Mouse (Mus musculus) forebrain, postnatal 0 days (tissue): Measurements from ENCODE around the gene Gm20661. TPM values are rescaled to one million over a fixed set of nuclear protein-coding genes. Genes with fewer than 3 reads are reported as not detected.
A peak's percentile ranks its signal among the peaks of the same experiment; 100 is the strongest.

ENCODE experiments used
- ATAC-seq: fragments of 200-750 bp; cut with Nextera tagmentation; 2 replicates; pipeline ENCODE4 v1.8.0; 2017; ENCODE audit warnings: mild to moderate bottlenecking, moderate library complexity
- DNase-seq: peaks from one replicate; pipeline ENCODE4 v3.0.0-alpha.2; 2015
- H3K27ac ChIP-seq: fragments of 300-500 bp; sonication (generic); 2 replicates; pipeline ENCODE4 v1.5.1; 2014; ENCODE audit warnings: low read depth, mild to moderate bottlenecking, antibody characterized with exemption, low read length, moderate library complexity, mixed read lengths
- H3K27me3 ChIP-seq: fragments of 300-500 bp; sonication (generic); 2 replicates; pipeline ENCODE4 v1.6.1; 2014; ENCODE audit warnings: mild to moderate bottlenecking, low read length, mixed read lengths; ENCODE audit not compliant: insufficient read depth
- H3K36me3 ChIP-seq: fragments of 300-500 bp; sonication (generic); 2 replicates; pipeline ENCODE4 v1.6.1; 2014; ENCODE audit warnings: mild to moderate bottlenecking, moderate library complexity; ENCODE audit not compliant: insufficient read depth
- H3K4me1 ChIP-seq: fragments of 300-500 bp; sonication (generic); 2 replicates; pipeline ENCODE4 v1.6.1; 2014; ENCODE audit warnings: antibody characterized with exemption; ENCODE audit not compliant: insufficient read depth
- H3K4me2 ChIP-seq: fragments of 300-500 bp; sonication (generic); 2 replicates; pipeline ENCODE4 v1.6.1; 2014; ENCODE audit warnings: low read depth, mild to moderate bottlenecking, moderate library complexity
- H3K4me3 ChIP-seq: fragments of 300-500 bp; sonication (generic); 2 replicates; pipeline ENCODE4 v1.5.1; 2014; ENCODE audit warnings: low read depth, low read length, mixed read lengths
- H3K9ac ChIP-seq: fragments of 300-500 bp; sonication (generic); 2 replicates; pipeline ENCODE4 v1.6.1; 2014; ENCODE audit warnings: mild to moderate bottlenecking
- H3K9me3 ChIP-seq: fragments of 300-500 bp; sonication (generic); 2 replicates; pipeline ENCODE4 v1.6.1; 2016; ENCODE audit warnings: low read length
- CTCF ChIP-seq: sonication (generic); IDR thresholded peaks from 2 replicates; pipeline ENCODE4 v1.5.1; 2016; ENCODE audit warnings: antibody characterized with exemption, control low read depth, low read depth
- WGBS: fragments of 180-500 bp; shearing (Covaris S2); extraction: QIAGEN DNeasy Blood & Tissue Kit; methylation state at CpG from one replicate; pipeline ENCODE4 v1.1.7; 2014; 5-methylcytosine and 5-hydroxymethylcytosine counted together
- polyA plus RNA-seq: library from polyadenylated mRNA; unstranded; fragments of >200 nt; fragmentation: Nextera tagmentation; extraction: Ambion mirVana; gene quantifications from 2 replicates; pipeline ENCODE4 v1.2.1, GENCODE M21; 2015
- total RNA-seq: library from RNA; depleted of rRNA; stranded (reverse); fragments of >200 nt; gene quantifications from 2 replicates; pipeline ENCODE4 v1.2.3, GENCODE M21; 2014

Gm20661 gene
- total and polyA plus RNA-seq, 2 experiments from 2014 or later: 0.12 TPM; not detected in 1

DNA sequence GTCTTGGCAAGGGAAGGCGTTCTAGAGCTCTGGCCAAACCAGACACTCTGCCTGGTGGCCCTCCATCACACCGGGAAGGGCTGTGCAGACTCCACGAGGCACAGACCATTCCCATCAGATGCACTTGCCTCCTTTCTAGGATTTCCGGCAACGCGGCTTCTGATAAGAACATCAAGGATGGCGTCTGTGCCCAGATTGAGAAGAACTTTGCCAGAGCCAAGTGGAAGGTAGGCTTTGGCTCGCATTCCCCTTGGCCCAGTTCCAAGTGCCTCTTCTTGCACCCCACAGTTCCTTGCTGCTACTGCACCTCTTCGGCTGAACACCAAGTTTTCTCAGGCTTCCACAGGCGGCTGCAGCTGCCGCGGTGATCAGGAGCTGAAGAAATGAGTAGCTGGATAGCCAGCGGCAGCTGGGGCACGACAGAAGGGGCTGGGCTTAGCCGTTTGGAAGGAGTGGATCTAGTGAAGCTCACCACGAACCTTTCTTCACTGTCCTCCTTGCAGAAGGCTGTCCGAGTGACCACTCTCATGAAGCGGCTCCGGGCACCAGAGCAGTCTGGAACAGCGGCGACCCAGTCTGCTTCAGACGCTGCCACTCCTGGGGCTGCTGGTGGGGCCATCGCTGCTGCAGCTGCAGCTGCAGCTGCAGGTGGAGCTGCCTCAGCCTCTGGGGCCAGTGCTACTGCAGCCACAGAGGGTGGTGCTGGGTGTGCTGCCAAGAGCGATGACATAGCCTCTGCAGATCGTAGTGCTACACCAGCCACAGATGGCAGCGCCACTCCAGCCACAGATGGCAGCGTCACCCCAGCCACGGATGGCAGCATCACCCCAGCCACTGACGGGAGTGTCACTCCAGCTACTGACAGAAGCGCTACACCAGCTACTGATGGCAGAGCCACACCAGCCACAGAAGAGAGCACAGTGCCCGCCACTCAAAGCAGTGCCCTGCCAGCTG is 35.3 kb upstream of the Gm20661 start:
- ATAC-seq: no peak
- TF ChIP-seq CTCF: no peak
- 85% methylated on average over 31 of the region's 31 CpGs for WGBS

DNA sequence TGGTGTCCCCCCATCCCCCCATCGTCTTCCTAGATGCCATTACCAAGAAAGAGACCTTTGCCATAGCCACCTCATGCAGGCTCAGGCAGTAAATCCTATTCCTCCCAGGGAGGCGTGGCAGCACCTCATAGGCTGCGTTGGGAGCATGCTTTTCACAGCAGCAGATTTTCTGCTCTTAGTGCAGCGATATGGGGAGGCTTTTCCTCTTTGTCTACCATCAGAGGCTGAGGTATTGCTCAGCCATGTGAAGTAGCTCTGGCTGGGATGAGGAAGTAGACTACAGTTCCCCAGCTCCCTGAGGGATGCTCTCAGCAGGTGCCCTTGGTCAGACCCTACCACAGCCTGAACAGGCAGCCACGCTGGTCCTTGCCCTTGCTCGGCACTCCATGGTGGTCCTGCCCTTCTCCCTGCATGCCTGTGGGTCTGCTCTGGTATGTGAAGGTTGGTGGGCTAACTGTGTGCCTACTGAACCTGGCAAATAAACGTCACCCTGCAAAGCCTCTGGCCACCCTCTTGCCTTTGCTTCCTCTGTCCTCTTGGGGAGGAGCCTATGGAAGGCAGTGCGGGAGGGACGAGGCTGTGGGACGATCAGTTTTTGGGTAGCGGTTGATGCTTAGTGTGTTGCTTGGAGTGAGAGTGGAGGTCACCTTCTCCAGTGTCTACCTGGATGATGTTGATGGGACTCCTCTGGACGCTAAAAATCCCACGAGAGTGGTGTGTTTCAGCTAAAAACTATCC is 33.5 kb upstream of the Gm20661 start:
- Histone ChIP-seq H3K27me3 (no peaks in the 10 kb centered on the region), H3K4me2 (no peak overlapping the region), H3K27ac (no peak overlapping the region), H3K9me3 (no peaks in the 10 kb centered on the region), H3K9ac (no peak overlapping the region), H3K36me3 (peaks cover 25% of the 10 kb centered on the region), H3K4me1 (no peaks in the 10 kb centered on the region), H3K4me3 (no peak overlapping the region)
- TF ChIP-seq CTCF: no peak
- ATAC-seq (no peak), DNase-seq (no peak)
- 82% methylated on average over 13 of the region's 13 CpGs for WGBS

More for the DNA sequence above, 35.3 kb upstream of the Gm20661 start:
- H3K36me3 ChIP-seq: peaks cover 25% of the 10 kb centered on the region
- no peaks in the 10 kb centered on the region for H3K27me3 ChIP-seq
- H3K9me3 ChIP-seq: no peaks in the 10 kb centered on the region
- H3K4me1 ChIP-seq: no peaks in the 10 kb centered on the region
- DNase-seq: no peak
- H3K9ac ChIP-seq: no peak overlapping the region
- no peak overlapping the region for H3K4me3 ChIP-seq
- H3K4me2 ChIP-seq: no peak overlapping the region
- H3K27ac ChIP-seq: no peak overlapping the region

DNA sequence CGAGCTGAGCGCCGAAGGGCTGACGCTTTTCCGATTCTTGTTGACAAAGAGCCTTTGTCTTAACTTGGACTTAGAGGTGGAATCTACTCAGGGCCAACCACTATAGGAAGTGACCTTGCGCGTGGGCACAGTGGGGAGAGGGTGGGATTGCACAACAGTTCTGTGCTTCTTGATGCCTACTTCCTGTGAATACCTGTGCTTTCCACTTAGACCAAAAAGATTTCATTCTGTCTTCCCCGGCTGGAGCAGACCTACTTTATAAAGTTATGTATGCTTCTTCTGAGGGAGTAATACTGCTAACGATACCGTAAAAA is 33.0 kb upstream of the Gm20661 start, which contains the start of gene Traip:
Gene Traip (plus strand): TSS at position 215 of the 314 bp plus-strand sequence.
- TF ChIP-seq CTCF: no peak
- H3K9ac ChIP-seq: peak within 1 kb of the TSS; percentile 60
- H3K9me3 ChIP-seq: no peaks in the 10 kb centered on the region

DNA sequence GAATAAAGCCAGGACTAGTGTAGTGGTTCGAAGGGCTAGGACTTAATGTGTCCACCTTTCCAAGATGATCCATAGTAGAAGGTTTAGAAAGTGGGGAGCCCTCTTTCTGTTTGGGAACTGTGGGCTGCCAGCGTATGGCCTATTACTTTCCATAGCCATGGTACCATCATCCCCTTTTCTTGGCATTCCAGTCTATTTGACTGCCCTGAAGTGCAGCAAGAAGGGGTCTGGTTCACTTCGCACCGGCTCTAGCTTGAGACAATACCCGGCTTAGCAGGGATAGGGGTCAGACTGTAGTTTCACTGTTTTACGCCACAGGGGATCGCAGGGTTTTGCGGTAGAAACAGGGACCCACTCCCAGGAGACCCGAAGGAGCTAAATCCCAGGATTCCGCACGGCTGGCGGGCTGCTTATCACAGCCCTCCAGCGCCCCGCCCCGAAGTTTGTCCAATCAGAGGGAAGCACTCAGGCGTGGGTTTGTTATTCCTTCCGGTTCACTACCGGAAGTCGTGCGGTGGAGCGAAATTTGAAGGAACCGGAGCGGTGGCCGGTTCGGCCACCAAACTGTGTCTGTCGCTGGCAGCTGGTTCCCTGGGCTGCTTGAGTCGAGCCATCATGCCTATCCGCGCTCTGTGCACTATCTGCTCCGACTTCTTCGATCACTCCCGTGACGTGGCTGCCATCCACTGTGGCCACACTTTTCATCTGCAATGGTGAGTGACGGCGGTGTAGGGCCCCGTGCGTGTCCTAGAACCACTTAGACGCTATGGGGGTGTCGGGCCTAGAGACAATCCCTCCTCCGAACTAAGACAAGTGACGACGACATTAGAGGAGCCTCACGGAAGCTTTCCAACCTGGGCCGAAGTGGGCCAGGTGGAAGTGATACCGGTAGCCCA is 32.1 kb upstream of the Gm20661 start:
- no peaks in the 10 kb centered on the region for H3K9me3 ChIP-seq
- H3K4me2 ChIP-seq: peak overlapping the region; percentile 79
- TF ChIP-seq CTCF: no peak
- peak; percentile 95 for DNase-seq
- peak overlapping the region; percentile 54 for H3K4me3 ChIP-seq
- H3K4me1 ChIP-seq: no peaks in the 10 kb centered on the region
- peaks cover 25% of the 10 kb centered on the region for H3K36me3 ChIP-seq
- ATAC-seq: peak; percentile 100
- no peaks in the 10 kb centered on the region for H3K27me3 ChIP-seq
- H3K27ac ChIP-seq: peak overlapping the region; percentile 78
- peak overlapping the region; percentile 60 for H3K9ac ChIP-seq
- 14% methylated on average over 45 of the region's 45 CpGs for WGBS

More for the DNA sequence above, 33.0 kb upstream of the Gm20661 start, which contains the start of gene Traip:
- Histone ChIP-seq H3K27ac (peak within 1 kb of the TSS; percentile 78), H3K36me3 (peaks cover 25% of the 10 kb centered on the region), H3K4me2 (peak within 1 kb of the TSS; percentile 79), H3K4me1 (no peaks in the 10 kb centered on the region), H3K27me3 (no peaks in the 10 kb centered on the region), H3K4me3 (peak within 1 kb of the TSS; percentile 54)
- DNase-seq: no peak
- 85% methylated on average over 10 of the region's 10 CpGs for WGBS
- ATAC-seq: no peak

DNA sequence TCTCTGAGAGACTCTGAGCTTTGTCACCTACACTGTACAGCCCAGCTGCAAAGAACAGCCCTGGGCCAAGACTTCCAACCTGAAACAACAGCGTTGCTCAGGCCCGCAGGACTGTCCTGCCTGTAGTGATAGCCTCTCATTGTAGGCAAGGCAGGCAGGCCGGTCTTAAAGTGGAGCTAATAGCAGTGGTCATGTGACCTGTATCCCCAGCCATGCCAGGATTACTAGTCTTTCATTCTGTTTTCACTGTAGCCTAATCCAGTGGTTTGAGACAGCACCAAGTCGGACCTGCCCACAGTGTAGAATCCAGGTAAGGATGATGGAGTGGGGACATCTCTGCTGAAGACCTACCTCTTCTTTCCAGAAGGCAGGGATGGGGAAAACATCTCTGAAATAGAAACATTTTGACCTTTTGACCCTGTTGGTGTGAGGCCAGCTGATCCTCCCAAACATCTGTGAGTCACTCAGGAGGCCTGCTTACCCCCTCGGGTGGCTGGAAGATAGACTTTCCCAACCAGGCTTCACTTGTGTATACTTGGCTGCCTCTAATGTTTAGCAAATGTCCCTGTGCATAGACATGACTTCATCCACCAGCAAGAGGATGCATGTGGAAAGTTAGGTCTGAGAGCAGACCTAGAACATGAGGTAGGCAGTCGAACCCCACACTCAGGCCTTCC is 27.1 kb upstream of the Gm20661 start:
- Histone ChIP-seq H3K36me3 (peaks cover 10% of the 10 kb centered on the region), H3K27me3 (no peaks in the 10 kb centered on the region), H3K4me3 (no peak overlapping the region), H3K9ac (no peak overlapping the region), H3K4me1 (0 out of 2 replicates have a peak, but pooled peaks cover 4% of the 10 kb centered on the region), H3K27ac (no peak overlapping the region), H3K4me2 (no peak overlapping the region), H3K9me3 (no peaks in the 10 kb centered on the region)
- TF ChIP-seq CTCF: no peak
- WGBS: 89% methylated on average over 6 of the region's 6 CpGs
- ATAC-seq (no peak), DNase-seq (no peak)

DNA sequence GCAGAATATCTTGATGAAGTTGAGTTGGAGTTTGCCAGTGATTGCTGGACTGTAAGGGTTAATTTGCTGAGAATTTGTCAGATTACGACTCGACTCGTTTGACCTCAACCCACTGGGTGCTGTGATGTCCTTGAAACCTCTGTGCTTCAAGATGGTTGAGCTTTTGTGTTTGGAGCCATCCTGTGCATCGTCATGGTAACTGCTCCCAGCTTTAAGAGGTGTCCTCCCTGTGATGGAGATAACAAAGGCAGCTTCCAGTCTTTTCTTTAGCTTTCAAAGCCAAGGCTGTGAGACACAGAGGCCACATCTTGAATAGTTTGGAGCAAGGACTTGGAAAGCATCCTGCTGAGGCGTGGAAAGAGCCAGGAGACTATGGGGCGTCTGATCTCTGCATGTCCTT is 25.7 kb upstream of the Gm20661 start:
- no peak for ATAC-seq
- Histone ChIP-seq H3K9me3 (no peaks in the 10 kb centered on the region), H3K4me2 (no peak overlapping the region), H3K9ac (no peak overlapping the region), H3K4me1 (peaks cover 17% of the 10 kb centered on the region), H3K4me3 (no peak overlapping the region), H3K27me3 (no peaks in the 10 kb centered on the region), H3K27ac (no peak overlapping the region), H3K36me3 (peaks cover 10% of the 10 kb centered on the region)
- no peak for DNase-seq
- 37% methylated on average over 6 of the region's 6 CpGs for WGBS
- no peak for TF ChIP-seq CTCF
